Mouse (Mus musculus) ES-E14 (cell line): Measurements from ENCODE around the gene Xylt1. TPM values are rescaled to one million over a fixed set of nuclear protein-coding genes. Genes with fewer than 3 reads are reported as not detected.

Experiments used
- DNase-seq: peaks from one replicate; pipeline ENCODE4 v3.0.0-alpha.2; 2013; ENCODE audit warnings: low read depth, low spot score
- H3K27ac ChIP-seq: 2 replicates; pipeline ENCODE4 v1.5.1; 2012; ENCODE audit warnings: low read depth, mild to moderate bottlenecking, low read length, moderate library complexity, mixed read lengths; ENCODE audit not compliant: poor library complexity, insufficient read depth, severe bottlenecking
- H3K36me3 ChIP-seq: 2 replicates; pipeline ENCODE4 v1.6.1; 2012; ENCODE audit warnings: mild to moderate bottlenecking, low read length, moderate library complexity, mixed read lengths; ENCODE audit not compliant: control insufficient read depth, poor library complexity, insufficient read depth, severe bottlenecking
- H3K4me1 ChIP-seq, 2 experiments: fragments of 150-350 bp in 1 of 2; sonication (generic) in 1 of 2; 2 replicates each; pipeline ENCODE4 v1.6.1; 2012; ENCODE audit warnings: low read length in 2 of 2, mild to moderate bottlenecking in 1 of 2, mixed read lengths in 1 of 2; ENCODE audit not compliant: control insufficient read depth in 2 of 2, insufficient read depth in 2 of 2, poor library complexity in 1 of 2
- H3K4me3 ChIP-seq, 2 experiments: fragments of 150-350 bp in 1 of 2; sonication (generic) in 1 of 2; 2 replicates each; pipeline ENCODE4 v1.5.1; 2012; ENCODE audit warnings: low read length in 2 of 2, low read depth in 1 of 2, mild to moderate bottlenecking in 1 of 2, mixed read lengths in 1 of 2; ENCODE audit not compliant: insufficient read depth in 1 of 2, poor library complexity in 1 of 2, severe bottlenecking in 1 of 2
- H3K9ac ChIP-seq: 2 replicates; pipeline ENCODE4 v1.6.1; 2012; ENCODE audit warnings: low read depth, mild to moderate bottlenecking, low read length, mixed read lengths; ENCODE audit not compliant: poor library complexity, insufficient read depth, severe bottlenecking
- H3K9me3 ChIP-seq: fragments of 150-350 bp; sonication (generic); 2 replicates; pipeline ENCODE4 v1.6.1; 2012; ENCODE audit warnings: low read depth, mild to moderate bottlenecking, low read length; ENCODE audit not compliant: control insufficient read depth, insufficient read depth
- CHD2 ChIP-seq: IDR thresholded peaks from 2 replicates; pipeline ENCODE4 v1.6.1; 2014; ENCODE audit warnings: mild to moderate bottlenecking, low read depth, low read length, inconsistent platforms
- HCFC1 ChIP-seq: IDR thresholded peaks from 2 replicates; pipeline ENCODE4 v1.6.1; 2012; ENCODE audit warnings: low read length, inconsistent platforms, borderline replicate concordance; ENCODE audit not compliant: insufficient read depth
- MAFK ChIP-seq: IDR thresholded peaks from 2 replicates; pipeline ENCODE4 v1.6.1; 2014; ENCODE audit warnings: mild to moderate bottlenecking, low read depth, low read length, inconsistent platforms; ENCODE audit not compliant: insufficient read depth
- ZC3H11A ChIP-seq: IDR thresholded peaks from 2 replicates; pipeline ENCODE4 v1.6.1; 2012; ENCODE audit warnings: low read depth, mild to moderate bottlenecking, inconsistent platforms, low read length, borderline replicate concordance
- ZNF384 ChIP-seq: IDR thresholded peaks from 2 replicates; pipeline ENCODE4 v1.6.1; 2012; ENCODE audit warnings: low read depth, low read length, inconsistent platforms
- in situ Hi-C, 2 experiments: fragments of 600-800 bp; cut with MboI; formaldehyde crosslinking; loops; one replicate each; pipeline ENCODE4 v1.15.1; 2025; ENCODE audit warnings: low sequenced_read_pairs in 2 of 2, inconsistent platforms in 1 of 2; ENCODE audit not compliant: unreplicated experiment in 2 of 2
- total RNA-seq: library from RNA; depleted of rRNA; stranded (reverse); fragments of 300-350 nt; gene quantifications from 2 replicates; pipeline ENCODE4 v1.2.3, GENCODE M21; 2012

The Xylt1 gene
- total RNA-seq, 1 experiment: 3.6 TPM

DNA sequence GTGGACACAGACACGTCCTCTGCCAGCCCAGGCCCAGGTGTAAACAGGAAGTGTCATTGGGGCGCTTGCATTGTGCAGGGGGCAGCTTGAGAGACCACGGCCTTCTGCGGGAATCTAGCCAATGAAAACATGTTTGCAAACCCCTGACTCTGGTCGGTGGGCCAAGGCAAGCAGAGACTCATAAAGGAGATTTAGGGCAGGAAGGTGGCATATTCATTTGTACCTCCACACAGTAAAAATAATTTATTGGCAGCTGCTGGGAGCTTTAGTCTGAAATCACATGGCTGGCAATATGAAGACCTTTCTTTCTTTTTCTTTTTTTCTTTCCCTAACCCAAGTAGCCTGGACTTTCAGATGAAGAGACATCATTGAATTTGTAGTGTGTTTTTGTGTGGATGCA, 159.6 kb downstream of the Xylt1 start:
- no peaks in the 10 kb centered on the region for H3K9me3 ChIP-seq
- DNase-seq: no peak
- H3K4me3 ChIP-seq: no peak overlapping the region
- H3K36me3 ChIP-seq: no peaks in the 10 kb centered on the region
- H3K4me1 ChIP-seq: no peaks in the 10 kb centered on the region
- no peak overlapping the region for H3K9ac ChIP-seq
- TF ChIP-seq ZC3H11A (no peak), MAFK (no peak), CHD2 (no peak), ZNF384 (no peak), HCFC1 (no peak)
- no peak overlapping the region for H3K27ac ChIP-seq
- in situ Hi-C loops: no loop called here

DNA sequence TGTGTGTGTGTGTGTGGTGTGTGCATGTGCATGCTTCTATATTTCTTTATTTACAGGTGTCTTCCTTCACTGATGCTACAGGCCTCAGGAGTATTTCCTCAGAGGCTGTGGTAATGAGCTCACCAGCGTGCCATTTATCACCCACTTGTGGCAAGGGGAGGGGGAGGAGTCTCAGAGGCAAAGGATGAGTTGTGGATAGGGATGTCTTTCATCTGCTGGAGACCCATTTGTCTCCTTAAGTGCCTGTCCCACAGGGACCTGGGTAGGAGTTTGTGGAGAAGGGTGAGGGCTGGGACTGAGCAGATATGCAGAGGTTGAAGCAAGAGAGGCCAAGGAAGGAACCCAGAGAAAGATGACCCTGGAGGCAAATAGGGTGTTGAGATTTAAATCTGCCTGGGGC, 160.3 kb downstream of the Xylt1 start:
- Histone ChIP-seq H3K9ac (no peak overlapping the region), H3K9me3 (no peaks in the 10 kb centered on the region), H3K36me3 (no peaks in the 10 kb centered on the region), H3K27ac (no peak overlapping the region), H3K4me1 (no peaks in the 10 kb centered on the region), H3K4me3 (no peak overlapping the region)
- in situ Hi-C loops: no loop called here
- DNase-seq: no peak
- TF ChIP-seq ZNF384 (no peak), ZC3H11A (no peak), HCFC1 (no peak), MAFK (no peak), CHD2 (no peak)

DNA sequence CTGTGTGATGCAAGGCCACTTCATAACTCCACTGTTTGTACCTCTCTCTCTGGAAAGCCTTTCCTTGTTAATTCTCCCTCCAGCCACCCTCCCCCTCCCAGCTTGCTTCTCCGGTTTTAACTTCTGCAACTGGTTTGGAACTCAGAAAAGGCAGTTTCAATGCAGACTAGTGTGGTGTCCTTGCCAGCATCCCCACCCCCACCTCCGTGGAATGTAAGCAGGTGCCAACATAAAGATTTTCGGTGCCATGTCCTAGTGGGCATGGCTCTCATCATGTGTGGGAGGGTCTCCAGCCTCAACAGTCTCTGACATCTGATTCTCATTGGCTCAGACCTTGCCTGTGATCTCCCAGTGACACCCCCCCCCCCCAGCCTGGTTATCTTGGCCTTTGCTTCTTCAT, 160.9 kb downstream of the Xylt1 start:
- no peaks in the 10 kb centered on the region for H3K4me1 ChIP-seq
- H3K9ac ChIP-seq: no peak overlapping the region
- no peak overlapping the region for H3K4me3 ChIP-seq
- no peak for TF ChIP-seq HCFC1
- no peak for TF ChIP-seq ZC3H11A
- TF ChIP-seq CHD2: no peak
- TF ChIP-seq ZNF384: no peak
- TF ChIP-seq MAFK: no peak
- H3K9me3 ChIP-seq: no peaks in the 10 kb centered on the region
- H3K36me3 ChIP-seq: no peaks in the 10 kb centered on the region
- no peak overlapping the region for H3K27ac ChIP-seq
- in situ Hi-C loops: no loop called here
- no peak for DNase-seq

DNA sequence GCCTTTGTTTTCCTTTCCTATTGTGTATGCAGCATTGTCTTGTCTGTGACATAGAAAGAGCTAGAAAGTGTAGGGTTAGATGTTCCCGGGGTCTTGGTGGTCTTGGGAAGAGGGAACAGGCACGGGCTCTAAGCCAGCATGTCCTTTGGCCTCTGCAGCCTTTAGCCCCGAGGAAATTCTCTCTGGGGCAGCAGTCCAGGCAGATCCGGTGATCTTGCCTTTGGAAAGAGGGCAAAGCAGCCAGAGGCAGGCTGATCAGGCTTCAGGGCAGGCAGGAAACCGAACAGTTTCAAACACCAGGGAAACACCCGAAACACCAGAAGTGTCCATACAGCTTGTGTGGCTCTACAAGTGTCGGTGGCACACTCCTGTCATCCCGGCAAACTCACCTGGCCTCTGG, 162.3 kb downstream of the Xylt1 start:
- Histone ChIP-seq H3K9ac (no peak overlapping the region), H3K9me3 (no peaks in the 10 kb centered on the region), H3K36me3 (no peaks in the 10 kb centered on the region), H3K27ac (no peak overlapping the region), H3K4me3 (no peak overlapping the region), H3K4me1 (no peaks in the 10 kb centered on the region)
- in situ Hi-C loops: no loop called here
- TF ChIP-seq ZNF384 (no peak), CHD2 (no peak), HCFC1 (no peak), ZC3H11A (no peak), MAFK (no peak)
- no peak for DNase-seq

DNA sequence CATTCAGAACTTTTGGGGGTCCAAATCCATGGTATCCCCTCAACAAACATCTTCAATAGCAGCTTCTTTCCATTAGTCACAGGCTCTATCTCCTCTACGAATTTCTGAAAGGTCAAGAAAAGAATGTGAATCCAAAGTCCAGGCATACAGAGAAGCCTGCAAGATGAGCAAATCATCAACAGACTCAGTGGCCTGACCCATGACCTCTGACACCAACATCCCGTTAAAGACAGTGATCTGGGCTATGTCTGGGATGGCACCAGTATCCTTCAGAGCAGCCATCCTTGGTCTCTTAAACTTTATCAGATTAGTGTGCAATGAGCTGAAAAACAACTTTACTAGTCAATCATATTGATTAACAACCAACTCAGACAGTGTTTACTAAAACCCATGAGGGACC, 163.3 kb downstream of the Xylt1 start:
- no peak for DNase-seq
- Histone ChIP-seq H3K4me3 (no peak overlapping the region), H3K9me3 (no peaks in the 10 kb centered on the region), H3K27ac (no peak overlapping the region), H3K4me1 (no peaks in the 10 kb centered on the region), H3K9ac (no peak overlapping the region), H3K36me3 (no peaks in the 10 kb centered on the region)
- TF ChIP-seq CHD2: no peak
- no peak for TF ChIP-seq HCFC1
- TF ChIP-seq ZNF384: no peak
- no peak for TF ChIP-seq ZC3H11A
- no peak for TF ChIP-seq MAFK
- in situ Hi-C loops: no loop called here
